In genomic region chr14:14349485-14350262, GRCm38 (mm10) we compare ENCODE assay signal across 9 mouse cellular contexts. TPM values are rescaled to one million over a fixed set of nuclear protein-coding genes. Genes with fewer than 3 reads are reported as not detected.
A peak's percentile ranks its signal among the peaks of the same experiment; 100 is the strongest.
DNase-seq lines count a peak whose midpoint lies in the region; ATAC-seq and TF ChIP-seq lines count a peak whose summit lies in the region.
"Had no signal": no experiment of that assay in that cellular context is flagged by ENCODE, and none has a peak within 500 bp of the region (broad histone marks: within the 10 kb centered on the region; RNA-seq: fewer than 3 reads in every experiment).

No protein-coding gene starts in this region.

- H3K9ac ChIP-seq in heart, embryonic 11.5 days (ENCODE audit: low read depth, low read length) = no peak overlapping the region
- H3K9ac ChIP-seq: heart, embryonic 13.5 days had no signal

- ATAC-seq in heart, embryonic 11.5 days (replicated peaks; ENCODE audit: insufficient number of reproducible peaks, low FRiP score, low TSS enrichment) = no peak

- no peak for TF ChIP-seq POLR2A in kidney, adult 2 months (IDR thresholded peaks at IDR 0.05; ENCODE audit: low read depth, low read length)

- WGBS in kidney, adult 2 months = 95% methylated on average over 20 of the region's 20 CpGs
- WGBS in heart, embryonic 11.5 days (ENCODE audit: insufficient replicate concordance) = 91% methylated on average over 20 of the region's 20 CpGs

- no peaks in the 10 kb centered on the region for H3K36me3 ChIP-seq in kidney, adult 2 months (ENCODE audit: control insufficient read depth, insufficient read depth, low read length)
- peaks cover 11% of the 10 kb centered on the region for H3K36me3 ChIP-seq in heart, embryonic 11.5 days (ENCODE audit: control insufficient read depth, insufficient read depth, low read length)

- H3K4me3 ChIP-seq in kidney, adult 2 months (ENCODE audit: insufficient read depth, low read depth, low read length) = no peak overlapping the region
- no peak overlapping the region for H3K4me3 ChIP-seq in heart, embryonic 11.5 days (ENCODE audit: low read depth, low read length)
- H3K4me3 ChIP-seq: heart, embryonic 13.5 days had no signal

- peaks cover 54% of the 10 kb centered on the region for H3K9me3 ChIP-seq in heart, embryonic 11.5 days (replicated peaks; ENCODE audit: control insufficient read depth, low read length)

- TF ChIP-seq CTCF in kidney, adult 2 months (conservative IDR thresholded peaks at IDR 0.05; ENCODE audit: insufficient read depth, insufficient read length, low read depth, low read length) = no peak

- H3K4me2 ChIP-seq in heart, embryonic 11.5 days = no peak overlapping the region
- H3K4me2 ChIP-seq: heart, embryonic 13.5 days had no signal

- peak; percentile 7 for DNase-seq in kidney, adult 2 months
- no peak for DNase-seq in kidney, adult 18-20 months
- DNase-seq in 416B (ENCODE audit: low read depth) = peak; percentile 62
- peak; percentile 79 for DNase-seq in CD4-positive helper T cell, adult 2 months (ENCODE audit: low read depth, low spot score)
- DNase-seq in embryo, embryonic 10.5 days (ENCODE audit: low spot score) = peak; percentile 13
- peak; percentile 11 for DNase-seq in right cerebral cortex, postnatal 25 days

- H3K4me1 ChIP-seq in kidney, adult 2 months (ENCODE audit: control insufficient read depth, insufficient read depth, low read length) = no peaks in the 10 kb centered on the region
- no peaks in the 10 kb centered on the region for H3K4me1 ChIP-seq in heart, embryonic 11.5 days (ENCODE audit: control insufficient read depth, insufficient read depth, low read length)
- H3K4me1 ChIP-seq: heart, embryonic 13.5 days had no signal

- H3K27ac ChIP-seq in kidney, adult 2 months (ENCODE audit: insufficient read depth, low read depth, low read length) = no peak overlapping the region
- no peak overlapping the region for H3K27ac ChIP-seq in heart, embryonic 11.5 days (ENCODE audit: low read depth, low read length)
- H3K27ac ChIP-seq: heart, embryonic 13.5 days had no signal

- no peaks in the 10 kb centered on the region for H3K27me3 ChIP-seq in kidney, adult 2 months (replicated peaks; ENCODE audit: control insufficient read depth, insufficient read depth, low read length)
- H3K27me3 ChIP-seq in heart, embryonic 11.5 days (ENCODE audit: control insufficient read depth, insufficient read depth, low read length) = no peaks in the 10 kb centered on the region
- H3K27me3 ChIP-seq: heart, embryonic 13.5 days had no signal

RNA-seq across cellular contexts. Expression of gene Il3ra, which starts 3.6 kb away (rescaled TPM):
- 10.9 and 12.0 TPM in 2 replicates for polyA plus RNA-seq in kidney, adult 2 months (2012; rRNA removed)
- 4.3 and 5.7 TPM in 2 replicates for polyA plus RNA-seq in heart, embryonic 11.5 days (2014; fragmentation: Nextera tagmentation; extraction: Ambion mirVana)

RNA-seq across cellular contexts. Expression of gene Olfr31, which starts 27.0 kb away (rescaled TPM):
- not detected in 2 replicates for polyA plus RNA-seq in kidney, adult 2 months (2012; rRNA removed)
- not detected in 2 replicates for polyA plus RNA-seq in heart, embryonic 11.5 days (2014; fragmentation: Nextera tagmentation; extraction: Ambion mirVana)
- polyA plus RNA-seq: heart, embryonic 13.5 days; limb, embryonic 14.5 days had no signal

RNA-seq across cellular contexts. Expression of gene Olfr721-ps1, which starts 51.4 kb away (rescaled TPM):
- polyA plus RNA-seq in kidney, adult 2 months (2012; rRNA removed) = not detected in 2 replicates
- not detected in 2 replicates for polyA plus RNA-seq in heart, embryonic 11.5 days (2014; fragmentation: Nextera tagmentation; extraction: Ambion mirVana)
- polyA plus RNA-seq: heart, embryonic 13.5 days; limb, embryonic 14.5 days had no signal
